Mouse (Mus musculus) G1E-ER4 (cell line): Measurements from ENCODE around the gene Grik4. TPM values are rescaled to one million over a fixed set of nuclear protein-coding genes. Genes with fewer than 3 reads are reported as not detected.

Source experiments
- GATA1 ChIP-seq: IDR thresholded peaks from one replicate; pipeline ENCODE4 v1.8.0; 2012; ENCODE audit warnings: low read length, inconsistent platforms
- polyA plus RNA-seq: library from polyadenylated mRNA; stranded (reverse); fragments of >175 nt; gene quantifications from 2 replicates; pipeline ENCODE4 v1.2.3, GENCODE M21; 2012

Grik4 gene
- polyA plus RNA-seq, 1 experiment, result not detected

GRCm38 (mm10) chr9:42751160-42751559 is 193.1 kb downstream of the Grik4 start:
- no peak for TF ChIP-seq GATA1

- no peak for TF ChIP-seq GATA1
Measured at GRCm38 (mm10) chr9:42750176-42750575, 194.1 kb downstream of the Grik4 start.

- no peak for TF ChIP-seq GATA1
Measured at GRCm38 (mm10) chr9:42745982-42746381, 198.3 kb downstream of the Grik4 start.

GRCm38 (mm10) chr9:42742385-42742784 is 201.9 kb downstream of the Grik4 start:
- TF ChIP-seq GATA1, result no peak

- TF ChIP-seq GATA1, result no peak
Measured at GRCm38 (mm10) chr9:42736697-42737335, 207.5 kb downstream of the Grik4 start.

GRCm38 (mm10) chr9:42735086-42735485 is 209.2 kb downstream of the Grik4 start:
- TF ChIP-seq GATA1, result no peak

GRCm38 (mm10) chr9:42732731-42733318 is 211.5 kb downstream of the Grik4 start:
- TF ChIP-seq GATA1, result no peak

- TF ChIP-seq GATA1, result no peak
Measured at GRCm38 (mm10) chr9:42728472-42728871, 215.8 kb downstream of the Grik4 start.

GRCm38 (mm10) chr9:42727661-42728060 is 216.6 kb downstream of the Grik4 start:
- TF ChIP-seq GATA1, result no peak

- TF ChIP-seq GATA1, result no peak
Measured at GRCm38 (mm10) chr9:42727186-42727585, 217.1 kb downstream of the Grik4 start.

GRCm38 (mm10) chr9:42724099-42724498 is 220.2 kb downstream of the Grik4 start:
- TF ChIP-seq GATA1, result no peak

- TF ChIP-seq GATA1, result no peak
Measured at GRCm38 (mm10) chr9:42722501-42722900, 221.8 kb downstream of the Grik4 start.

GRCm38 (mm10) chr9:42721718-42722117 is 222.6 kb downstream of the Grik4 start:
- TF ChIP-seq GATA1, result no peak

- no peak for TF ChIP-seq GATA1
Measured at GRCm38 (mm10) chr9:42721146-42721545, 223.1 kb downstream of the Grik4 start.

GRCm38 (mm10) chr9:42713912-42714311 is 230.4 kb downstream of the Grik4 start:
- TF ChIP-seq GATA1, result no peak

- no peak for TF ChIP-seq GATA1
Measured at GRCm38 (mm10) chr9:42705848-42706247, 238.4 kb downstream of the Grik4 start.

- no peak for TF ChIP-seq GATA1
Measured at GRCm38 (mm10) chr9:42703191-42703854, 241.0 kb downstream of the Grik4 start.
